Mouse (Mus musculus): ENCODE results near the gene Wwox.

DNA sequence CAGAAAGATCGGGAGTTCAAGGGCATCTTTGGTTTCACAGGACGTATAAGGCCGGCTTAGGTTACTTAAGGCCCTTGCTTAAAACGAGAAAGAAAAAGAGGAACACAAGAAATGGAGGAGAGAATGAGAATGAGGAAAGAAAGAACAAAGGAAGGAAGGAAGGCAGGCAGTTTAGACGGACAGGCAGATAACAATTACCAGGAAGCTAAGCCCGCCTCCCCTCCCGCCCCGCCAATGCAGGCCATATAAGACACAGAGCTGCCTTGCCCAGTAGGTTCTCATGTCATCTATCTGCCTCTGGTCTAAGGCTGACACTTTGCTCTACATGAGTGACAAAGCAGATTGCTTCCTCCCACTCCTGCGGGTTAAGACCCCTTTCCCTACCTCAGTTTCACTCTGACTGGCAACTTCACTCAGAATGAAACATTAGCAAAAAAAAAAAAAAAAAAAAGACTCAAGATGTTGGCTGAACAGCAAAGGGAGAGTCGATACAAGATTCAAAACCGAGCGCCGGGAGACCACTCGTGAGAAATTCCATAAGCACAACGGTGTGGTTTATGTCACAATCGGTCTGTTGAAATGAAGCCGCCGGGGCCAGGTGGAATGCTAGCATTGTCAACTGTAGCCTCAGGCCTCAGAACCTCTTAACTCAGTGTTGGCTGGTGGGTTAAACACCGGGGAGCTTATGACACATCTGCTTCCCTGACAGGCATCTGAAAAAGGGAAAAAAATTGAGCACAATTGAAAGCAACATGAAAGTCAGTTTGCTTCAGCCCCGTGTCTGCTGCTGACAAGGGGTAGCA is 787.5 kb downstream of the Wwox start:
- TF ChIP-seq POLR2A (IDR thresholded peaks at IDR 0.05; ENCODE audit: low read depth, low read length) (no peak), EP300 (IDR thresholded peaks at IDR 0.05; ENCODE audit: low read length) (no peak)
